Mouse (Mus musculus): ENCODE data around the gene Crybb3.

Crybb3 gene

GRCm38 (mm10) chr5:113086439-113086838 lies 5.1 kb upstream of the Crybb3 start:
- Histone ChIP-seq H3K36me3 (ENCODE audit: insufficient read depth, low read length) (peaks cover 9% of the 10 kb centered on the region), H3K9me3 (ENCODE audit: low read length) (no peaks in the 10 kb centered on the region), H3K27me3 (ENCODE audit: insufficient read depth, low read length) (no peaks in the 10 kb centered on the region; the same call in 1 of the 2 replicates), H3K4me3 (replicated peaks; ENCODE audit: low read length) (no peak overlapping the region), H3K4me1 (replicated peaks; ENCODE audit: low read depth, low read length) (peaks cover 38% of the 10 kb centered on the region)
- TF ChIP-seq CTCF (conservative IDR thresholded peaks at IDR 0.05; ENCODE audit: low read length) (no peak), POU5F1 (IDR thresholded peaks at IDR 0.05; ENCODE audit: borderline replicate concordance, low read length) (no peak), NANOG (IDR thresholded peaks at IDR 0.05; ENCODE audit: borderline replicate concordance, low read length) (no peak)

- no peaks in the 10 kb centered on the region for H3K9me3 ChIP-seq (ENCODE audit: low read length)
- peaks cover 33% of the 10 kb centered on the region for H3K4me1 ChIP-seq (replicated peaks; ENCODE audit: low read depth, low read length)
- no peaks in the 10 kb centered on the region; the same call in 1 of the 2 replicates for H3K27me3 ChIP-seq (ENCODE audit: insufficient read depth, low read length)
- TF ChIP-seq CTCF (conservative IDR thresholded peaks at IDR 0.05; ENCODE audit: low read length) = no peak
- TF ChIP-seq POU5F1 (IDR thresholded peaks at IDR 0.05; ENCODE audit: borderline replicate concordance, low read length) = no peak
- TF ChIP-seq NANOG (IDR thresholded peaks at IDR 0.05; ENCODE audit: borderline replicate concordance, low read length) = no peak
- H3K36me3 ChIP-seq (ENCODE audit: insufficient read depth, low read length) = peaks cover 9% of the 10 kb centered on the region
- no peak overlapping the region for H3K4me3 ChIP-seq (replicated peaks; ENCODE audit: low read length)
These were observed 4.5 kb upstream of the Crybb3 start for GRCm38 (mm10) chr5:113085931-113086330.

DNA sequence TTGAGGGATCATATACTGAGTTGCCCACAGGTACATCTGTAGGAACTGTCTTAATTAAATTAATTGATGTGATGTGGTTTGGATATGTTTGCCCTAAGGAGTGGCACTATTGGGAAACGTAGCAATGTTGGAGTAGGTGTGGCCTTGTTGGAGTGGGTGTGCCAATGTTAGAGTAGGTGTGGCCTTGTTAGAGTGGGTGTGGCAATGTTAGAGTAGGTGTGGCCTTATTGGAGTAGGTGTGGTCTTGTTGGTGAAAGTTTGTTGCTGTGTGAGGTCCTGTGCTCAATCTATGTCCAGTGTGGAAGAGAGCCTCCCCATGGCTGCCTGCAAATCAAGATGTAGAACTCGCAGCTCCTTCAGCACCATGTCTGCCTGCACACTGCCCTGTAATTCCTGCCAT lies 2.9 kb upstream of the Crybb3 start:
- peaks cover 30% of the 10 kb centered on the region for H3K4me1 ChIP-seq (replicated peaks; ENCODE audit: low read depth, low read length)
- TF ChIP-seq NANOG (IDR thresholded peaks at IDR 0.05; ENCODE audit: borderline replicate concordance, low read length) (no peak), POU5F1 (IDR thresholded peaks at IDR 0.05; ENCODE audit: borderline replicate concordance, low read length) (no peak), CTCF (conservative IDR thresholded peaks at IDR 0.05; ENCODE audit: low read length) (no peak)
- no peak overlapping the region for H3K4me3 ChIP-seq (replicated peaks; ENCODE audit: low read length)
- no peaks in the 10 kb centered on the region for H3K9me3 ChIP-seq (ENCODE audit: low read length)
- peaks cover 3% of the 10 kb centered on the region; the same call in 1 of the 2 replicates for H3K27me3 ChIP-seq (ENCODE audit: insufficient read depth, low read length)
- H3K36me3 ChIP-seq (ENCODE audit: insufficient read depth, low read length) = peaks cover 2% of the 10 kb centered on the region; the same call in 1 of the 2 replicates

DNA sequence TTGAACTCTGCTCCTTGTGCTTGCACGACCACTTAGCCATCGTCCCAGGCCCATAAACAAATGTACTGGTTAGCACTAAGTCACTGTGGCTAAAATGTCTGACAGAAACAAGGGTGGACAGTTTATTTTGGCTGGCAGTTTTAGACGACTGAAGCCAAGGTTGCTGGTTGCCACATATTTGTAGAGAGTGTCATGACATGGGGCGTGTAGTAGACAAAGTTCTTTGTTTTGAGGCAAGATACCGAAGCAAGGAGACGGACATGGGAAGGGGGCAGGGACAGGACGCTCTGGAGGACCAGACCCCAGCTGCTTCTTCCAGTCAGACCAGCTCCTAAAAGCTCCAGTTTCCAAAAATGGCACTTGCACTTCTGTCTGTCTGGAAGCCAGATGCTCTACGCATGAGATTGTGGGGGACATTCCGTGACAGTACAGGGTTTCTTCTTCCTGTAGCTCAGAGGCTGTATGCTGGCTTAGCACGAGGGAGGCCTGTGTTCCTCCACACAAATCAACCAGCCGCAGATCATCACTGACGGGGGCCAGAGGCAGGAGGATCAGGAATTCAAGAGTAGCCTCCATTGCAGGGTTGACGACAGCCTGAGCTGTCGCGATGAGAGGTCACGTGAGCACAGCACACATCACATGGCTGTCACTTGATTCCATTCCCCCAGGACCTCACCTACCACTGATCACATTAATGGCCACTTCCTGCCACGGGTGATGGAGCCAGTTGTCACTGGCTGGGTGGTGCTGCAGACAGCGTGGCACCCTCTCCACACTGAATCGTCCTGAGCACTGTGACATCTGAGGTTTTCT lies 1.2 kb upstream of the Crybb3 start:
- H3K4me3 ChIP-seq (replicated peaks; ENCODE audit: low read length) = no peak overlapping the region
- no peaks in the 10 kb centered on the region for H3K36me3 ChIP-seq (ENCODE audit: insufficient read depth, low read length)
- H3K9me3 ChIP-seq (ENCODE audit: low read length) = no peaks in the 10 kb centered on the region
- peaks cover 33% of the 10 kb centered on the region for H3K4me1 ChIP-seq (replicated peaks; ENCODE audit: low read depth, low read length)
- no peak for TF ChIP-seq POU5F1 (IDR thresholded peaks at IDR 0.05; ENCODE audit: borderline replicate concordance, low read length)
- no peak for TF ChIP-seq NANOG (IDR thresholded peaks at IDR 0.05; ENCODE audit: borderline replicate concordance, low read length)
- no peak for TF ChIP-seq CTCF (conservative IDR thresholded peaks at IDR 0.05; ENCODE audit: low read length)
- H3K27me3 ChIP-seq (ENCODE audit: insufficient read depth, low read length) = peaks cover 8% of the 10 kb centered on the region

DNA sequence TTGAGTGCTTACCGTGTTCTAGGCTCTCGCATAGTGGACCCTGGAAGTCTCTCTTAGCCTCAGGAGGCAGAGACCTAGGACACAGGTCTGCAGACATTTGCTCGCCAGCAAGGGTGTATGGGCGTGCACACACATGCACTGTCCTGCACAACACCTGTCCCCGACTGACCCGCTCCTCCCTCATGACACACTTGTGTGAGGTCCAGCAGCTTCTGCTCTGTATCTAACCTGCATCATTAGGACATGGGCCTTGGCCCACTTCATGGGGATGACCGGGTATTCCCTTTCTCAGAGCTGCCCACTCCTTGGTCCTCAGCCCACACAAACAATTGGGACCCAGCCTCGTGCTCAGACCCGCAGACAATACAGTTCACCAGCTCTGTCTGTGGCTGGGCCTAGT lies 364 bp downstream of the Crybb3 start:
- Histone ChIP-seq H3K36me3 (ENCODE audit: insufficient read depth, low read length) (no peaks in the 10 kb centered on the region), H3K9me3 (ENCODE audit: low read length) (no peaks in the 10 kb centered on the region), H3K27me3 (ENCODE audit: insufficient read depth, low read length) (peaks cover 24% of the 10 kb centered on the region), H3K4me1 (replicated peaks; ENCODE audit: low read depth, low read length) (peaks cover 43% of the 10 kb centered on the region), H3K4me3 (replicated peaks; ENCODE audit: low read length) (no peak overlapping the region)
- TF ChIP-seq CTCF (conservative IDR thresholded peaks at IDR 0.05; ENCODE audit: low read length) = no peak
- no peak for TF ChIP-seq NANOG (IDR thresholded peaks at IDR 0.05; ENCODE audit: borderline replicate concordance, low read length)
- TF ChIP-seq POU5F1 (IDR thresholded peaks at IDR 0.05; ENCODE audit: borderline replicate concordance, low read length) = no peak

- H3K36me3 ChIP-seq (ENCODE audit: insufficient read depth, low read length) = no peaks in the 10 kb centered on the region
- H3K27me3 ChIP-seq (ENCODE audit: insufficient read depth, low read length) = peaks cover 34% of the 10 kb centered on the region
- H3K4me3 ChIP-seq (replicated peaks; ENCODE audit: low read length) = peak overlapping the region; percentile 64
- TF ChIP-seq POU5F1 (IDR thresholded peaks at IDR 0.05; ENCODE audit: borderline replicate concordance, low read length) = no peak
- no peak for TF ChIP-seq NANOG (IDR thresholded peaks at IDR 0.05; ENCODE audit: borderline replicate concordance, low read length)
- TF ChIP-seq CTCF (conservative IDR thresholded peaks at IDR 0.05; ENCODE audit: low read length) = peak; percentile 66
- H3K9me3 ChIP-seq (ENCODE audit: low read length) = no peaks in the 10 kb centered on the region
- H3K4me1 ChIP-seq (replicated peaks; ENCODE audit: low read depth, low read length) = peaks cover 41% of the 10 kb centered on the region
These were observed 1.6 kb downstream of the Crybb3 start for GRCm38 (mm10) chr5:113079783-113080182.

DNA sequence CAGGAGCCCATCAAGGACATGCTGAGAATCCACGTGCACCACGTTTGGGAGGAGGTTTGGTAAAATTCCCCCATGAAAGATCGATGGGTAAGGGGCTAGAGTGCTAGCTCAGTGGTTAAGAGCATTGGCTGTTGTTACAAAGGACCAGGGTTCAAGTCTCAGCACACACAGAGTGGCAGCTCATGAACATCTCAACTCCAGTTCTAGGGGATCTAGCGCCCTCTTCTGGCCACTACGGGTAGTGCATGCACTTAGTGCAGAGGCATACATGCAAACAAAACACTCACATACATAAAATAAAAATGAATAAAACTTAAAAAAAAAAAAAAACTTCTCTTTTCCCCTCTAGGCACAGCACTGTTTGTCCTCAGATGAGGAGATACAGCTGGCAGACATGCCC lies 2.7 kb downstream of the Crybb3 start:
- H3K4me3 ChIP-seq (replicated peaks; ENCODE audit: low read length) = no peak overlapping the region

GRCm38 (mm10) chr5:113070017-113070416 lies 11.4 kb downstream of the Crybb3 start, which contains the start of gene Crybb2:
TSS of gene Crybb2 (minus strand) at chr5:113070117.
- no peak for TF ChIP-seq CTCF (conservative IDR thresholded peaks at IDR 0.05; ENCODE audit: low read length)
- TF ChIP-seq POU5F1 (IDR thresholded peaks at IDR 0.05; ENCODE audit: borderline replicate concordance, low read length) = no peak
- TF ChIP-seq NANOG (IDR thresholded peaks at IDR 0.05; ENCODE audit: borderline replicate concordance, low read length) = no peak
- H3K36me3 ChIP-seq (ENCODE audit: insufficient read depth, low read length) = no peaks in the 10 kb centered on the region
- H3K4me1 ChIP-seq (replicated peaks; ENCODE audit: low read depth, low read length) = no peaks in the 10 kb centered on the region
- H3K9me3 ChIP-seq (ENCODE audit: low read length) = no peaks in the 10 kb centered on the region
- H3K27me3 ChIP-seq (ENCODE audit: insufficient read depth, low read length) = peaks cover 20% of the 10 kb centered on the region
- H3K4me3 ChIP-seq (replicated peaks; ENCODE audit: low read length) = no peak within 1 kb of the TSS

More for the DNA sequence above, 2.7 kb downstream of the Crybb3 start:
- Histone ChIP-seq H3K36me3 (ENCODE audit: insufficient read depth, low read length) (no peaks in the 10 kb centered on the region), H3K4me1 (replicated peaks; ENCODE audit: low read depth, low read length) (peaks cover 37% of the 10 kb centered on the region), H3K9me3 (ENCODE audit: low read length) (no peaks in the 10 kb centered on the region), H3K27me3 (ENCODE audit: insufficient read depth, low read length) (peaks cover 39% of the 10 kb centered on the region)
- TF ChIP-seq POU5F1 (IDR thresholded peaks at IDR 0.05; ENCODE audit: borderline replicate concordance, low read length) = no peak
- TF ChIP-seq CTCF (conservative IDR thresholded peaks at IDR 0.05; ENCODE audit: low read length) = peak; percentile 88
- TF ChIP-seq NANOG (IDR thresholded peaks at IDR 0.05; ENCODE audit: borderline replicate concordance, low read length) = no peak
